In genomic region chr6:92432146-92432545, GRCm38 (mm10) we compare ENCODE assay signal across 27 mouse cellular contexts.
DNase-seq lines count a peak whose midpoint lies in the region; ATAC-seq and TF ChIP-seq lines count a peak whose summit lies in the region.
"Had no signal": no experiment of that assay in that cellular context is flagged by ENCODE, and none has a peak within 500 bp of the region (broad histone marks: within the 10 kb centered on the region; RNA-seq: fewer than 3 reads in every experiment).

No protein-coding gene starts in this region.

- no peaks in the 10 kb centered on the region for H3K9me3 ChIP-seq in heart, embryonic 15.5 days (replicated peaks)
- no peaks in the 10 kb centered on the region for H3K9me3 ChIP-seq in intestine, postnatal 0 days (ENCODE audit: control insufficient read depth)
- H3K9me3 ChIP-seq: embryonic facial prominence, embryonic 13.5 days; embryonic facial prominence, embryonic 15.5 days; forebrain, embryonic 10.5 days; forebrain, embryonic 12.5 days; G1E had no signal

- H3K36me3 ChIP-seq in heart, embryonic 15.5 days = no peaks in the 10 kb centered on the region
- no peaks in the 10 kb centered on the region for H3K36me3 ChIP-seq in intestine, postnatal 0 days (ENCODE audit: control insufficient read depth, insufficient read depth)
- H3K36me3 ChIP-seq: embryonic facial prominence, embryonic 13.5 days; embryonic facial prominence, embryonic 15.5 days; forebrain, embryonic 10.5 days; forebrain, embryonic 12.5 days; G1E had no signal

- H3K4me1 ChIP-seq in heart, embryonic 15.5 days (replicated peaks) = peaks cover 24% of the 10 kb centered on the region
- H3K4me1 ChIP-seq in intestine, postnatal 0 days (replicated peaks; ENCODE audit: control insufficient read depth, insufficient read depth, low read length) = no peaks in the 10 kb centered on the region
- H3K4me1 ChIP-seq: forebrain, embryonic 10.5 days; forebrain, embryonic 12.5 days had no signal

- WGBS in heart, embryonic 15.5 days = 86% methylated on average over 5 of the region's 5 CpGs
- WGBS in intestine, postnatal 0 days = 92% methylated on average over 5 of the region's 5 CpGs

- no peak overlapping the region for H3K4me3 ChIP-seq in heart, embryonic 15.5 days
- H3K4me3 ChIP-seq in intestine, postnatal 0 days (ENCODE audit: low read depth, low read length) = no peak overlapping the region
- H3K4me3 ChIP-seq: embryonic facial prominence, embryonic 13.5 days; embryonic facial prominence, embryonic 15.5 days; erythroblast, embryonic 14.5 days; forebrain, embryonic 10.5 days; forebrain, embryonic 12.5 days had no signal

- H3K9ac ChIP-seq in heart, embryonic 15.5 days = no peak overlapping the region
- no peak overlapping the region for H3K9ac ChIP-seq in intestine, postnatal 0 days (ENCODE audit: low read depth, low read length)
- H3K9ac ChIP-seq: embryonic facial prominence, embryonic 13.5 days; embryonic facial prominence, embryonic 15.5 days; forebrain, embryonic 12.5 days had no signal

- no peak for DNase-seq in heart, adult 9 months (ENCODE audit: low spot score in 2 of 2)
- peak; percentile 32 for DNase-seq in NIH3T3 (ENCODE audit: low read depth)
- no peak for DNase-seq in thymus, postnatal 0 days (ENCODE audit: low spot score)
- no peak for DNase-seq in left cerebral cortex, adult 18-20 months (ENCODE audit: low spot score in 2 of 2)
- DNase-seq: adrenal gland, adult 2 months; adrenal gland, postnatal 14 days; adrenal gland, postnatal 36 days; B cell, adult 2 months; cerebellum, adult 11-12 months; cerebellum, adult 2 months; cerebellum, adult 9-10 months; cerebellum, postnatal 36 days; embryo, embryonic 11 days had no signal

- TF ChIP-seq CTCF in intestine, postnatal 0 days (IDR thresholded peaks at IDR 0.05; ENCODE audit: low read depth) = no peak

- H3K27me3 ChIP-seq in heart, embryonic 15.5 days = no peaks in the 10 kb centered on the region
- no peaks in the 10 kb centered on the region for H3K27me3 ChIP-seq in intestine, postnatal 0 days (replicated peaks; ENCODE audit: control insufficient read depth, insufficient read depth, low read length)
- H3K27me3 ChIP-seq: CH12.LX; embryonic facial prominence, embryonic 13.5 days; embryonic facial prominence, embryonic 15.5 days; forebrain, embryonic 12.5 days had no signal

- ATAC-seq in heart, embryonic 15.5 days (replicated peaks; ENCODE audit: insufficient number of reproducible peaks, insufficient read depth, low FRiP score, low read depth) = no peak
- ATAC-seq in granulocyte monocyte progenitor cell, adult 5-6 weeks (replicated peaks; ENCODE audit: poor library complexity, severe bottlenecking) = peak; percentile 81
- ATAC-seq in megakaryocyte progenitor cell, adult 5-6 weeks (replicated peaks; ENCODE audit: poor library complexity) = peak; percentile 77
- no peak for ATAC-seq in intestine, postnatal 0 days
- ATAC-seq: CD4-positive, CD25-positive, alpha-beta regulatory T cell, adult 4 months; forebrain, embryonic 14.5 days; forebrain, embryonic 16.5 days had no signal

- H3K27ac ChIP-seq in heart, embryonic 15.5 days = 0 out of 2 replicates have a peak overlapping the region, but pooled peaks have one; percentile 15
- no peak overlapping the region for H3K27ac ChIP-seq in intestine, postnatal 0 days (ENCODE audit: low read depth, low read length)
- H3K27ac ChIP-seq: embryonic facial prominence, embryonic 13.5 days; embryonic facial prominence, embryonic 15.5 days; forebrain, embryonic 10.5 days; forebrain, embryonic 12.5 days had no signal

- no peak overlapping the region for H3K4me2 ChIP-seq in heart, embryonic 15.5 days
- H3K4me2 ChIP-seq in intestine, postnatal 0 days (replicated peaks; ENCODE audit: low read depth) = no peak overlapping the region
- H3K4me2 ChIP-seq: embryonic facial prominence, embryonic 13.5 days; embryonic facial prominence, embryonic 15.5 days; forebrain, embryonic 12.5 days had no signal

Comparison
In these comparisons a context has a peak if more than half of its experiments do, and no peak if none do; other contexts are left out.
1. ATAC-seq: peak in granulocyte monocyte progenitor cell, adult 5-6 weeks (single experiment) and megakaryocyte progenitor cell, adult 5-6 weeks (single experiment); none in heart, embryonic 15.5 days (single experiment) and intestine, postnatal 0 days (single experiment).